Mouse (Mus musculus) activated CD4-positive, CD25-positive, alpha-beta regulatory T cell (primary cell): ENCODE data around the gene Gm17604. TPM values are rescaled to one million over a fixed set of nuclear protein-coding genes. Genes with fewer than 3 reads are reported as not detected.

ENCODE experiments used
- polyA plus RNA-seq, 2 experiments: library from polyadenylated mRNA; unstranded; fragments of 100-300 nt; shearing (Covaris generic); gene quantifications; one replicate each; pipeline ENCODE4 v1.2.1; 2017

The Gm17604 gene
- not detected for polyA plus RNA-seq

DNA sequence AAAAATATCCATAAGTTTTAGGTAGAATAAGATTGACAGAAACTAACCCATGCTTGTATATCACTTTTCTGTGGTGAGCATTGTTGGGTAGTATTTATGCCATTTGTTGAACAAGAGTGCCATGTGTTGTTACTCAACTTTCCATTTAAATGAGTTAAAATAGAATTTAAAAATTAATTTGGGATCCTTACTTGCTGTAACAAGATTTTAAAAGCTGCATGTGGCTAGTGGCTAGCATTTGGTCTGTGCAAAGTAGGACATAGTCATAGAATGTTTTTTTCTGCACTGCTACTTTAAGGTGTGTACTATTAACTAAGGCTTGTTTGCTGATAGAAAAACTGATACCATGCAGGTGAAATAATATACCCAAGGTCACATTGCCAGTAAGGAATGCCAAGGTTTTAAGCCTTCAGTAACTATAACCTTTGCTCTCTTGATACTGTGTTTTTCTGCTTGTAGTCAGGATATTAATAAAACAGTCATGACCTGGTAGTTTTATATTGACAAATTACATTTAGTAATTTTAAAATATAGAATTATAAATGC, at the start of gene Gm17604:
TSS of gene Gm17604 (minus strand) at position 51 of the 546 bp plus-strand sequence.

DNA sequence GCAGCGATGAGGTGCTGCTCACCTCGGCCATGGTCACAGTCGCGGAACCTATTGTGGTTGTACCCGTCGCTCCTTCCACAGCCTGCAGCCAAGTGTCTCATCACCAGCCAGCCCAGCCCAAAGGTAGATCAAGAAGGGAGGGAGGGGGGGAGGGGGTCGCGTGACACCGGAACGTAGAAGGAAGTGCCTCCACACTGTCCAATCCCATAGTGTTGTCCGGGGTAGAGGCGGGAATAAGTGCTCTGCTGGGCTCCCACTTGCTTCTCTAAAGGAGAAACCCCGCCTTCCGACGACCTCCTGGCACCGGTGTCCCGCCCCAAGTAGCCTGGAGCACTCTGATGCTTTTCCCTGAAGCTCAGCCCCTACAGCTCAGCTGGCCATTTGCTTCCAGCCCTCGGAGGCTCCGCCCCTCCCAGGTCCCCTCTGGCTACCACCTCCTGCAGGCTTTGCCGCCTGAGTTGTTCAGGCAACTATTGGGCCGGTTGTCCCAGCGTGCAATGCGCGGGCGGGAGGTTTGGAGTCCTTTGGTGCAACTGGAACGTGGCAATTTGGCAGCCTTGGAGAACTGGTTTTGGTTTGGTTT, 24.3 kb downstream of the Gm17604 start, which contains the start of the genes Mospd2 and Fancb:
TSS of gene Mospd2 (minus strand) at position 183 of the 583 bp plus-strand sequence.
TSS of gene Fancb (plus strand) at position 400 of the 583 bp plus-strand sequence.

Other genes starting within 250 kb of the Gm17604 start
- 1 to 10 TPM; 4.9 to 5.3 TPM for gene Mospd2, start 24.5 kb downstream of the Gm17604 start, polyA plus RNA-seq
- 1 to 10 TPM; 2.0 to 2.6 TPM for gene Fancb, start 24.2 kb downstream of the Gm17604 start, polyA plus RNA-seq